Mouse (Mus musculus) fibroblast of lung, adult 2 months (primary cell): ENCODE results near the gene Elf3.
A peak's percentile ranks its signal among the peaks of the same experiment; 100 is the strongest.
"Not testable (repeated sequence)": the region's sequence is repeated elsewhere in the genome, so short reads cannot be mapped to it uniquely, and the experiment has no call there.

Experiments
- DNase-seq: peaks from one replicate; pipeline ENCODE4 v3.0.0-alpha.2; 2011; ENCODE audit warnings: low read depth

Elf3 gene

DNA sequence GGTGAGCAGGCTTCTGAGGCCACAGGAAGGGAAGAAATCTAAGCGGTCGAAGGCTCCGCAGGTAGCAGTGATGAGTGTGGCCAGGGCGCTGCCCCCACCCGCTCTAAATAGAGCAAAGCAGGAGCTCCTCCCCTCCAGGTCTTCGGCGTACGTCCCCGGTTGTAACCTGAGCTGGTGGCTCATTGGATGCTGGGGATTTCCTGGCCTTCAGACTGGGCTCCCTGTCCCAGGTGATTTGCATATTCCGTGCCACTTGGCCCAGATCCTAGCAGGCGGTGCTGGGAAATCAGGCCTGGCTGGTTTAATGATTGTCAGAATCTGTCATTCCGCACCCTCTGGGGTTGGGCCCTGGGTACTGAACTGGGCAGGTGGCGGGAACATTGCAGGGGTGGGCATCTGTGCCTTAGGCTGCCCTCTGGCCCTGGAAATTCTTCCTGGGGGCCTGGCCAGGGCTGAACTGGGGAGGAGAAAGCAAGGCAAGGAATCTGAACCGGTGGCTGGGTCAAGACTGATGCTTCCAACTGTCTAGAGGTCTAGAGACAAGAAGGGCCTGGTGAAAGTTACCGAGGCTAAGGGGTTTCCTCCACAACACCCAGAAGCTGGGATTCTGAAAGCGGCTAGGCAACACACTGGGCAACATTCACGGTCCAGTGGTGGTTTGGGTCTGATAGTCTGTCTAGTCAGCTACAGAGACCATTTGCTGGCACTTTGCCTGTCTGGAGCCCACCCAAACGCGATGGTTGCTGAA, at the start of gene Elf3:
Elf3 (minus strand) TSS at position 189 of the 748 bp plus-strand sequence.
- DNase-seq: no peak

DNA sequence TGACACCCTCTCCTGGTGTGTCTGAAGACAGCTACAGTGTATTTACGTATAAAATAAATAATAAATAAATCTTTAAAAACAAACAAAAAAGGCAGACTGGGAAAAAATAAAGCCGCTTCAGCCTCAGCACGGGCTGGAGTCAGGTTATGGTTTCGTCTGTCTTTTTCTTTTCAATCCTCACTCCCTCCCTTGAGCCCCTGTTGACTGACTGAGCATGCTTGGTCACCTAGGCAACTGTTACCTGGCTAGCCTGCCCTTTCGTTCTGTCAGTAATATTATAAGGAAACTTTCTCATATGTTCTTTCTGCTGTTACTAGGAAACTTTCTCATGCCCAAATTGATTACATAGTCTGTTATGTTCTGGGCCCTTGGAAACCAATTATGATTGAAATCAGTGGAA, 32.5 kb upstream of the Elf3 start:
- DNase-seq: no peak

DNA sequence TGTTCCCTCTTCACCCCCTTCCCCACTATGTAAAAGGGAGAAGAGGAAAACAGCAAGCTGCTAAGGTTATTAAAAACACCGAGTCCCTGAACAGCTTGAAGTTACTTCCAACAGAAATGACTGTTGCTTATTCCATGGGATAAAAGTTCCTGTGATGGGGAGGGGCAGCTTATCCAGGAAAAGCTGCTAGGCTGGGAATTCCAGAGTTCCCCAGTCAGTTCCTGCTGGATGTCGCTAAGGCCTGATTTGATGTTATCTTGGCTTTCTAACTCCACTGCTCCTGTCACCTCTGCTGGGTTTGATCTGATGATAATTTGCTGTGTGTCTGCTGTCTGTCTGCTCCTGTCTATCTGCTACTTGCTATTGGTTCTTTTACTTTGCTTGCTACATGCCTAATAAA, 27.9 kb upstream of the Elf3 start:
- DNase-seq: no peak

DNA sequence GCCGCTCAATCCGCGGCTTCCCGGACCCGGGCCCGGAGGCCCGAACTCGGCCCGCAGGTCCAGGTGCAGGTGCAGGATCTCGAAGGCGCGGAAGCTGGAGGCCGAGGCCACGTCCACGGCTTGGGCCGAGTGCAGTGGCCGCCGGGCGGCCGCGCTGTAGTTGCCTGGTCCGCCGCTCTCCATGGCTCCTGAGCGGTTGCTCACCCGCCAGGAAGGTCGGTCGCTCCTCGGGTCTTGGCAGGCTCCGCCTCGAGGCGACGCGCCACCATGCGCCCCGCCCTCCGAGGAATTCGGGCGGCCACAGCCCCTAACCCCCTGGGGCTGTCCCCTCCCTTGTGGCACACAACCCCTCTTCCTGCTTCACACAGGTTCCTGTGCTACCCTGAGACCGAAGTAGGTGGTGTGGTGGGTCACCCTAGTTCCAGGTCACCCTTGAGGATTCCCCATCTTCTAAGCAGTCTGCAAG, 25.5 kb upstream of the Elf3 start, which contains the start of gene Rnpep:
Rnpep (minus strand) TSS at position 259 of the 466 bp plus-strand sequence.
- DNase-seq: peak; percentile 18

DNA sequence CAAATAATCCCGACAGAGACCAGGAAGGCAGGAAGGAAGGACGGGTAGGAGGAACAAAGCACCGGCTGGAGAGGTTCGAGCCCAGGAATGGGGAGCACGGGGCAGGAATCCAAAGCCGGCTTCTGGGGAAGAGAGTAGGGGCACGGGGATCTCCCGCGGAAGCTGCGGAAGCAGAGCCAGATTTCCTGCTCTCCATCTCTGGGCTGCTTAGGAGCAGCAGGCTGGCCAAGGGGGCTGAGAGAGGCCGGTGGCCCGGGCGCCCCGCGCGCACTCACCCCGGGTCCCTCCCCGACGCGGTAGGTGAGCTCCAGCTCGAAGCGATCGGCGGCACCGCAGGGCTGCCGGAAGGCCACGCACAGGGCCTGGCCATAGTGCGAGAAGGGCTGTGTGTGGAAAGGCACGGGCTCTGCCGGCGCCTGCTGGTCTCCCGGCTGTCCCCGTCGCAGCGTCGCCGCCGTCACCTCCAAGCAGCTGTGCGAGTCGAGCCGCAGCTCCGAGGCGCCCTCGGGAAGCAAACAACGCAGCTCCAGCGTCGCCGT, 25.0 kb upstream of the Elf3 start:
- DNase-seq: no peak

DNA sequence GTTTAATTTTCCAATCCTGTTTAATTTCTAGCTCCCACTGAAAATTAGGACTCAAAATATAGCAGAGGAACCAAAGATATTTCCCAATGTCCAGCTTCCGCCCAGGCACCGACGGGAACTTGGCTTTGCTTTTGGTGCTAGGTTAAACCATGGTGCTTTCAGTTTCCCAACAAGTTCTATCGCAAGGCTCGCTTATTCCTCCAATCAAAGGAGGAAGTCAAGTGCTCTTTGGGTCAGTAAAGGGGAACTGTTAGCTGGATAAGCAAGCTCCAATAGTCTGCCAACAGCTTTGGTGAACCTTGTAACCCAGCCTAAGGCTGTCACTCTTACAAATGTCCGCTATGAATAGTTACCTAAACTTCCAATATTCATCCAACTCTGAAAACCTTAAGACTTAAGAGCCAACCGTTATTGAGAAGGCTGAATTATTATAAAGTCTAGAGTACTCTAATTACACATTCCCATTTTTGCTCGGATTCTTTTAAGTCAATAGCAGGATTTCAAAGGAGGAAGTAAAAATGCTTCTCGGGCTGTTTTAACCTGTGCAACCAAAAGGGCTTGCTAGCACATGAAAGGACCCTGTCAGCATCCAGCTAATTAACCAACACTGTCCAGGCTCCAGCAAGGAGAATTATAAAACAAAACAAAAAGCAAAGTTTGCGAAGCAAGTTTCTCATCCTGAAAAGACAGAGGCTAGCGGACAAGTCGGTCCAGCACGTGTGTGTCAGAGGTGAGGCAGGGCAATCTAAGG, 24.3 kb upstream of the Elf3 start:
- DNase-seq: no peak

DNA sequence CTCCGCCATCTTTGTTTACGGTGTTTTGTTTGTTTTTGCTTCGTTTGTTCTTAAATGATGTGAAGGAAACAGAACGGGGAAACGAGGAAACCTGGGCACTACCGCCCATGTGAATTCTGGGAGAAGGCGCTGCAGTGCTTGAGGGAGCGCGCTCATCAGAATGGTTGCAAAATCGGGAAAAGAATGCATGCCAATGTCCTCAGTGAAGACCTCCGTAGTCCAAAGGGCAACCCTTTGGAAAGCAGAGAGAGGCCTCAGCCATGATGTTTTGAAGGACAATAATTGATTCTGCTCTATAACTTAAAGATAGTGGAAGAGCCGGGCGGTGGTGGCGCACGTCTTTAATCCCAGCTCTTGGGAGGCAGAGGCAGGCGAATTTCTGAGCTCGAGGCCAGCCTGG, 23.5 kb upstream of the Elf3 start:
- DNase-seq: no peak

DNA sequence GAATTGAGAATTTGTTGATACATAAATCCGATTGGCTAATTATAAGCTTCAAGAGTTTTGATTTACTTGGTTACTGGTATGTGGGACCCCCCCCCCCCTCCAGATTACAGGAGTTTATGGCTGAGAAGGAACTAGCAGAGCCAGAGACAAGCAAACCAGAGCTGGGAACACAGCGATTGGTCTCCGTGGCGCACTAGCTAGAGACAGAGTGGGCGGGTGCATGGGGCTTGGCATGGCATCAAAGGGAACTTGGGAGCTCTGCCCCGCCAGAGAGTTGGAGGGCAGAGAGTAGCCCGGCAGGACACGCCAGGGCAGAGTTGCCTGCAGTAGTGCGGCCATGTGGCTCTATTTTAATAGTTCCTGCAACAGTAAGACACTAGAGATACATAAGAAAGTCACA, 22.3 kb upstream of the Elf3 start:
- no peak for DNase-seq

DNA sequence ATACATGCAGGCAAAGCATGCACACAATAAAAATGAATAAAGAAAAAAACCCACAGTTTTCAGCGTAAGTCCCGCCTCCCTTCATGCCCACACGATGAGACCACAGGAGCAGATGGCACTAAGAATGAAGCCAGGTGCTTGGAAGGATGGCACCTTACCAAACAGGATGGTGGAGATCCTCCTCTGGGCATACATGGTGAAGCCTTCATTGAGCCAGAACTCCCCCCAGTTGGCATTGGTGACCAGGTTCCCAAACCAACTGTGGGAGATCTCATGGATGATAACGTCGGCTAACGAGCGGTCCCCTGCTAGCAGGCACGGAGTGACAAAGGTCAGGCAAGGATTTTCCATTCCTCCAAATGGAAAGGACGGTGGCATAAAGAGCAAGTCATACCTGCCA, 13.0 kb upstream of the Elf3 start:
- DNase-seq: no peak

DNA sequence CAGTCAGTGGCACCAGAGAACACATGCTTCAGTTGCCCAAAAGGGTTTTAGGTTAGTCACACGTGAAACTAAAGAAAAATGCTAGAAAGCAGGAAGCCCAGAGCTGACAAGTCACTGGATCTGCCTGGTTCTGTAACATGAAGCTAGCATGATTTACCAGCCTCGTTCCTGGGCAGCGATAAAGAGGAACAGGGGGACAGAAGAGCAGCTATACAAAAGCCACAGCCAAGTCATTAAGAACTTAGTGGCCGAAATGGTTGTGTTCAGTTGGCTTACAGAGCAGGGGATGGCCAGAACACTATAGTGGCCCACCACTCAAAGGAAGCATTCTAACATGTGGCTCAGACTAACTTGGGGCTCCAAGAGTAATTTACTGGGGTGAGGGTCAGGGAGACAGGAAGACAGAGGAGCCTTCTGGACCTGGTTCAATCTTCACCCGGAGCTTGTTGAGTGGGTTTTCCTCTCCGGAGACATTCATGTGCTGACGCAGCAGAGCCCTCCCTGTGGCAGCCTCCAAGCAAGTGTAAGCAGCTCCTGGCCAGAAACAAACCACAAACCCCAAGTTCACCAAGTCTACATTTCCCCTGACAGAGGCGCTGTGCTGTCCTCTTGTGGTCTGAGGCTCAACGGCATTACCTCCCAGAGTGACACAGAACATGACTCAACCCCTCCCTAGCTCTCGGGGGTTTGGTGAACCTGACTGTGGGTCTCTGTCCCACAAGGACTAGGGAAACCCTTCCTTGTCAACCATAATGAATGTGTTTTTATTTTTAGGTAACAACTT, 9.5 kb upstream of the Elf3 start:
- no peak for DNase-seq

DNA sequence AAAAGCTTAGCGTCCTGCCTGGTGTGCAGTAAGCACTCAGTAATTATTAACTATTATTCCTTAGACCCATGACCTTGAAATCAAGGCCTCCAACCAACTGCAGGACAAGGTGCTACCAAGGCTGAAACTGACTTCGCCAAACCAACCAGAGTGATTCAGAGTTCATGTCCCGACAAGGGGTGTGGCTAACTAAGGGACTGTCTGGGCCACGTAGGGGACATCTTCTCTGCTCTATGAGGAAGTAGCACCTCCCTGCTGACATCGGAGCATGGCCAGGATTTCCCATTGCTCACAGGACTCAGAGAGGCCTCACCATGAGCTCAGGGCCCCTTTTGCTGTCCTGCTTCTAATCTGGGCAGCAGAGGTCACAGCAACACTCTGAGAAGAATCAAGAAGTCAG, 7.5 kb upstream of the Elf3 start:
- no peak for DNase-seq

DNA sequence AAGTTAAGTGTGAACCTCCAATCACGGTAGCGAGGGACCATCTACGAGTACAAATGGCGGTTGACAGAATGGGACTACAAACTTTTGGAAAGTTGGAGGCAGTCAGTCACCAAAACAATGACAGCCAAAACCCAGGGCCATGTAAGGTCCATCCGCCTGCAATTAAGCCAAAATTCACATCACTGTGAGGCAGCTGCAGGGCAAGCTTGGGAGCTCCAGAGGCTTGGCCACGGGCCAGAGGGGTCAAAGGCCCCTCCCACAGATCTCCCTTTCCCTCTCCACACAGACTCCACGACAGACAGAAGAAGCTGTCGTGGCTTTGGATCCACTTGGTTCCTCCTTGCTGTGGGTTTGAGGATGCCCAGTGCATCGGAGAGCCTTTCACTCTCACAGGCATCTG, 4.9 kb upstream of the Elf3 start:
- DNase-seq: no peak

DNA sequence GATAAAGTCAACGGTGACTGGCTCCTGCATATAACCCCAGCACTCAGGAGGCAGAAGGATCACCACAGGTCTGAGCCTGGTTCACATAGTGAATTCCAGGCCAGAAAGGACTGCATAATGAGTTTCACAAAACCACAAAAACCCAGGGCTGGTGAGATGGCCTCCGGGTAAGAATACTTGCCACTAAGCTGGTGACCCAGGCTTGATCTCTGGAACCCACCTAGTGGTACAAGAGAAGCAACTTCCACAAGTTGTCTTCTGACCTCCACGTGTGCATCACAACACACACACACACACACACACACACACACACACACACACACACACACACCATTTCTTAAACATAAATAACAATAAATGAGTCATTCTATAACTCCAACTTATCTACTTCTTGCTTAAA, 4.0 kb upstream of the Elf3 start:
- no peak for DNase-seq

DNA sequence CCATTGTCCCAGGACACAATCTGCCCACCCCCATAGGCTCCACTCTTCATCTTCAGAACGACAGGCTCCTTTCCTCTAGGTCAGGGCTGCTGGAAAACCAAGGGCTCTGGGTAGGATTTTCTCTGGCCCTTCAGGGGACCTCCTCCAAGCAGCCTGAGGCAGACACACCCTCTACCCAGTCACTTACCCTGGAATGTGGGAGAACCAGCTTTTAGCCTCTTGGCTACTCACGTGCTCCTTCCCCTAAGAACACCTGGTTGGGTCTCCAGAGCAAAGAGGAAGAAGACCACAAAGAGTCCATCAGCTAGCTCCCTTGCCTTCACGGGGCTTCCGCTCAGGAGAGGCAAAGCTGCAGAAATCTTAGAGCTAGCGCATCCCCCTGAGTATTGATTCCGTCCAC, 2.6 kb upstream of the Elf3 start:
- DNase-seq: no peak

DNA sequence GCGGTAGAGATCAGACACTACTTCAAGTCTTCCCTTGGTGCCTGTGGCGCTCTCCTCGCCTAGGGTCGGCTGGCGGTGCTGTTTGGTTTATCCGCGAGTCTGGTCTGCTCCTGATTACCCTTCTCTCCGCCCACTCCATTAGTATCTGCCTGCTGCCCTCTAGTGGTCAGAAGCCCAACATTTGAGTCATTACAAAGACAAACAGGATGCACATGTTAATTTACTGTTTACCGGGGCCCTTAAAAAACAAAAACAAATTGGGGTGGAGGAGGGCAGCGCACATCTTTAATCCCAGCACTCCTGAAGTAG, 714 bp upstream of the Elf3 start:
- peak; percentile 45 for DNase-seq

DNA sequence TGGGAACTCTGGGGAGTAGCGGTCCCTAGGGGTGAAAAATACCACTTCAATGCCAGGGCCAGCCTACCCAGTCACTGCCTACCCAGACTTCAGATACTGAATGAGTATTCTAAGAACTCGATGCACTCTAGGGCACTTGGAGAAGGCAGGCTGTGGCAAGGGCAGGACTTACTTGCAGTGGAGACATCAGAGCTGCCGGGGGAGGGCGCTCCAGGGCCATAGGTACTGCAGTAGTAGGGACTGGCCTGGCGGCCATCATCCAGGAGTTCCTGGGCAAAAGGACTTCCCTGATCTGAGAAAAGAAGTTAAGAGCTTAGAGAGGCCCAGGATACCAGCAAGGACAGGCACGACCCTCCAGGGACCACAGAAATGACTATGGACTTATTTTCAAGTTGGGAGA, 2.1 kb downstream of the Elf3 start:
- no peak for DNase-seq

DNA sequence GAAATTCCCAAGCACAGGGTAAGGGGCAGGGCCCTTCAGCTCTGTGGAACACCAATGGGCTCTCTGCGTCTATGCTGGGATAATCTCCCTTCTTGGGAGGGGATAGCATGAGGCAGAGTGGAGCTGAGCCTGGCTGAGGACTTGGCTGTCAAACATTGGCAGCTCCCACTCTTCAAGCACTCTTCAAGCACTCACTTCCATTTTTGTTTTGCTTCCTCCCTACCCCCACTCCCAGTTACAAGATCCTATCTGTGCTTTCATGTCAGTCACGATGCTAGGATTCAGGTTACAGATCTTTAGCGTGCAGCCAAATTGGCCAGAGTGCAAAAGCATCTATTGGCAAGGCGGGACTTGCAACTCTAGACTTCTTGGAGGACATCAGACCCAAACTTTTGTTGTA, 5.5 kb downstream of the Elf3 start:
- no peak for DNase-seq

DNA sequence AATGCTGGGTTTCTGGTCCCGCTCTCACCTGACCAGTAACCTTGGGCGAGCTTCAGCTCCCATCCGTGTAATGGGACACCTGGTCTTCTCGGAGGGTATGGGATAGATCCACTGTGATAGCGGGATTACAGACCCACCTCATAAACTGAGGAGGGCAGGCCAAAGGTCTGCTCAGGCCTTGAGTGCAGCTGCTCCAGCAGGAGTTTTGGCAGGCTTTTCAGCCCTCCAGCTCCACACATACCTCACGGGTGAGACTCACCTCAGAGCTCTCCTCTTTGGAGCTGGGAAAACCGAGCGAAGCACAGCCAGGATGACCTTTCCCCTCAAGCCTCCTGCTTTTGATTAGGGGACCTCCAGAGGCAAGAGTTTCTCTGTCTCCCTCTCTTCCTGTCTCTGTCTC, 7.0 kb downstream of the Elf3 start:
- DNase-seq: no peak

DNA sequence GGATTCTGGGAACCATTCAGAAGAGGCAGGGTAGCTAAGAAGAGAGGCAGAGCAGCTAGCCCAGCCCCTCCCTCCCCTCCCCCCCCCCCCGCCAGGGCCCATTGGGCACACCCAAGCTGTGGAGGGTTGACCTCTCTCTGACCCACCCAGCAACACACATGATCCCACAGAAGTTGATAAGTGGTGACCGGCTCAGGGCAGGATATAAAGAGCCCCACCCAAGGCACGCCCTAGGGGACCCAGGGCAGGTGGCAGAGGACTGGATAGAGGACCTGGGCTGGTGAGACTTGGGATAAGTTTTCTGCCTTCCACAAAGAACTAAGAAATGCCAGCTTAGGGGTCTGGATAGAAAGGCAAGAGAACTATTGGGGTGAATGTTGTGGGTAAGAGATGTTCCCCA, 7.7 kb downstream of the Elf3 start:
- DNase-seq: no peak

DNA sequence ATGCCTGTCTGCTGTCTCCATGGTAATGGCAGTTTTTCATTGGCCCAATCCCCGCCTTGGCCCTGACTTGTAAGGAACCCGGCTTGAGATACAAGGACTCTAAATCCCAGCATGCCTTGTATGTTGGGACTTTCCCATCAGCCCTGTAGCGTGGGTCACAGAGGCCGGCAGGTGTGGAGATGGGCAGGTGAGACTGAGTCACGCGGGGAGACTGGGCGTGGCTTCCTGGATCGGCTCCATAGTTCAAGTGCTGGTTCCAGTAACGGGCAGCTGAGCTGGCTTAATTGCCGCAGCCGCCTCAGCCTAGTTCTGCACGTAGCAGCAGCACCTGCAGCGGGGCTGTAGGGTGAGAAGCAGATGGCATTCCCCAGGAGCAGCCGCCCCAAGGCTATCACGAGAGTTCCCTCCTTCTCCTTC, 9.9 kb downstream of the Elf3 start:
- DNase-seq: no peak

DNA sequence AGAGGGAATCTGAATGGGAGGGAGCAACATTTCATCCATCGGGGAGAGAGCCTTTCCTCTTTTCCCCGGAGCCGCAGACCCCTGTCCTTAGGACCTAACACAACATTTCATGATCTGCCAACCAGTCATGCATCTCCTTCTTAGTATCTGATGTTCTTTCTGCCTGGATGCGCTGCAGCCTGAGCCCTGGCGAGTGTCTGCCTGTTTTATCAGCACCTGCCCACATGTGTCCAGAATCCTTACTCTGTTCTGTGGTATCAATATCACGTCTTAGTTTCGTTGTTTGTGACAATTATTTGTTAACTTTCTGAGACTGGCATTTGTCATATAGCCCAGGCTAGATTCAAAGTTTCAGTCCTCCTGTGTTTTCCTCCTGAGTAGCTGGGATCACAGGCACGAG, 14.4 kb downstream of the Elf3 start:
- DNase-seq: no peak

DNA sequence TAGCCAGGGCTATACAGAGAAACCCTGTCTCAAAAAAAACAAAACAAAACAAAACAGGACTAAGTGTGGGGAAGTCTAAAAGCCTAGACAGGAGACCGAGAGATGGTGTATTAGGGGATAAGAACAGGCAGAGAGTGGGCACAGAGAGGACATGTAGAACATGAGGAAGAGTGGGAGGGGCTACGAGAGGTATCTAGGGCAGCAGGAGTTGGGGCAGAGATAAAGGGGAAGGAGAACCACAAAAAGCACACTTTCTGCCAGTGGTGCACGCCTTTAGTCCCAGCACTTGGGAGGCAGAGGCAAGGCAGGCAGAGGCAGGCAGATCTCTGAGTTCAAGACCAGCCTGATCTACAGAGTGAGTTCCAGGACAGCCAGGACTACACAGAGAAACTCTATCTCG, 18.2 kb downstream of the Elf3 start:
- not testable (repeated sequence) for DNase-seq
